Mouse (Mus musculus) brown adipose tissue, adult 24 weeks (tissue): ENCODE results near the gene Fkbp10. TPM values are rescaled to one million over a fixed set of nuclear protein-coding genes. Genes with fewer than 3 reads are reported as not detected.

Experiments
- H3K27ac ChIP-seq: fragments of 200-500 bp; replicated peaks from 2 replicates; pipeline ENCODE4 v1.5.1; 2012; ENCODE audit warnings: low read depth, mild to moderate bottlenecking, low read length
- H3K4me1 ChIP-seq: fragments of 200-500 bp; 2 replicates; pipeline ENCODE4 v1.6.1; 2012; ENCODE audit warnings: low read length, mixed read lengths; ENCODE audit not compliant: control insufficient read depth, insufficient read depth, insufficient read length
- H3K4me3 ChIP-seq: fragments of 200-500 bp; 2 replicates; pipeline ENCODE4 v1.5.1; 2012; ENCODE audit warnings: low read depth, mild to moderate bottlenecking, low read length, moderate library complexity; ENCODE audit not compliant: insufficient read depth
- polyA plus RNA-seq: library from polyadenylated mRNA; stranded (reverse); fragments of >200 nt; gene quantifications from 2 replicates; pipeline ENCODE4 v1.2.4, GENCODE M21; 2012; ENCODE audit not compliant: missing spikeins, insufficient read depth, insufficient read length

Gene Fkbp10
- polyA plus RNA-seq: 1.7 and 3.3 TPM in 2 replicates

DNA sequence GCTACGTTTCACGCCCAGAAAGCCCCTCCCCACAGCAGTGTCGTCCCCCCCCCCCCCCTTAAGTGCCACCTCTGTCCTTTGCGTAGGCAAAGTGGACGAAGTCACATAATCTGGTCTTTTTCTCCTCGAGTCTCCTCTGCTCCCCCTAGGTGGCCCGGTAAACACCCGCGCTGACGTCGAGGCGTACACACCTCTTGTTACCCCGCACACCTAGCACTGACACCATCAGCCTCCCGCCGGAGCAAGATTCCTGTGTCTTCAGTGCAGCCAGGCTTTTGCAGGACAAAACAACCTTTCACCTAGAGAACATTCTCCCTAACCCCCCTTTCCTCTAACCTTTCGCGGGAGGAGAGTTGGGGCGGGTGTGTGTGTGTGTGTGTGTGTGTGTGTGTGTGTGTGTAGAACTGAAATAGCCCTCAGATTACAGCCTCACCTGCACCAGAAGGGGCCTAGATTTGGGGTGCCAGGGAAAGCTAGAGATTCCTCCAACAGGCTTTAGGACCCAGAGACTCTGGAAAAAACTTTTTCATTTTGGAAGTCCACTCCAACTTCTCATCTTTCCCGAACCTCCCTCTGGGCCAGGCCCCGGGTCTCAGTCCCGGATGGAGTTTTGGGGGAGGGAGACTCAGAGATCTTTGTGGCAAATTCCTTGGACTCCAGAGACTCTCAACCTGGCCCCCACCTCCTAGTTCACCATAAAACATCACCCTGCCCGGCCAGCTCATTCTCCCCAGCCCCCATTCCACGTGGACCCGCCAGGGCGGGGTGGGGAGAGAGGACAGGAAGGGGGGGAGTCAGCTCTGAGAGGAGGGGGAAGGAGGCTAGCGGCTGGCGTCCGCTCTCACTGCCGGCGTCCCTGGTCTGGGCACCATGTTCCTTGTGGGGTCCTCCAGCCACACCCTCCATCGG, at the start of gene Fkbp10:
TSS of gene Fkbp10 (plus strand) at position 784 of the 909 bp plus-strand sequence.
- H3K4me3 ChIP-seq: peak within 1 kb of the TSS; percentile 77
- peak within 1 kb of the TSS; percentile 46; the same call in 1 of the 2 replicates for H3K27ac ChIP-seq
- H3K4me1 ChIP-seq: no peaks in the 10 kb centered on the region; the same call in 1 of the 2 replicates

DNA sequence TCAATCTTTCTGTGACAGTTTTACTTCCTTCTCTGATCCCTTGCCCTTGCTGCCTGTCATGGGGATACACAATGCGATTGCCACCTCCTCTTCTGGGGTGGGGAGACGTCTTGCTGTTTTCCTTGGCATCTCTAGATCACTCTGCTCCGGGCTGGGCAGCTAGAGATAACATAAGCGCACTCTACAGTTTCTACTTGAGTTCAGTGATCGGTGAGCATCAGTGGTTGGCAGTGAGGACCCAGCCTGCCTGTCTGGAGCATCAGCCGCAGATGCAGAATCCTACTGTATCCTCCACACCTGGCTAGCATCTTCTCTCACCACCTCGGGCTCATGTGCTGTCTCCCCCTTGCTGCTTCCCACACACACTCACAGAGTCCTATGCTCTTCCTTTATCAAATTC, 46.4 kb upstream of the Fkbp10 start:
- H3K27ac ChIP-seq: peak overlapping the region; percentile 16; the same call in 1 of the 2 replicates
- H3K4me3 ChIP-seq: no peak overlapping the region
- peaks cover 21% of the 10 kb centered on the region for H3K4me1 ChIP-seq

DNA sequence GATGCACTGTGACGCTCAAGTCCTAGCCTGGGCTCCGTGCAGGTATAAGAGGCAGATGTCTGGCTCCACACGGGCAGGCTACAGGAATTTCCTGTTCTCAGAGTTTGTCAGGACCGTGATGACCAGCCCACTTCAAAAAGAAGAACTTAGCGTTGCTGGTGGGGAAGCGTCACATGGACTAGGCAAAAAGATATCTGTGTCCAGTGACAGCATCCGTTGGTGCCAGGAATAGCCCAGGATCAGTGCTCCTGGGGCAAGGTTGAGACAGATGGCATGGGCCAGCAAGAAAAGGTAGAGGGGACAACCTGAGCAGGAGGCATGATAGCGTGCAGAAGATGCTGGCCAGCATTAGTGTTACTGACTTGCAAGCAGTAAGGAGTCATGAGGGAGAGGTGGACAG, 45.7 kb upstream of the Fkbp10 start:
- H3K27ac ChIP-seq: peak overlapping the region; percentile 43; the same call in 1 of the 2 replicates

DNA sequence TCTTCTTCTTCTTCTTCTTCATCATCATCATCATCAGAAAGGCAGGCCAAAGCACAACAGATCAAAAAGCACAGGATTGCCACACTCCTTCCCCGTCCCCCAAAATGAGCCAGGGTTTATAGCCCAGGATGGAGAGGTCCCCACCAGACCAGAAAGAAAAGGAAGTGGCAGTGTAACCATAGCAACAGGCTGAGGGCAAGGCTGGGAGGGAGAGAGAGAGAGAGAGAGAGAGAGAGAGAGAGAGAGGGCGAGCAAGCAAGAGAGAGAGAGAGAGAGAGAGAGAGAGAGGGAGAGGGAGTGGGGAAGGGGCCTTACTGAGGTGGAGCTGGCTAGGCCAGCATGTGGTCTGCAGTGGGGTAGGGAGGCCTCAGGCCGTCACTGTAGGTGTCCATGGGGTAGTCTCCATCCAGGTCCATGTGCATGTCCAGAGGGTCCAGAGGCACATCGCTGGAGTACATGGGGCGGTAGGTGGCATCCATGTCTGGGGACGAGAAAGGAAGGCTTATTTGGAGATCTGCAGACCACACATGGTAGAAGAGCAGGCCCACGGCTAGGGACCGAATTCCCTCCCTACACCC, 43.4 kb upstream of the Fkbp10 start:
- H3K4me1 ChIP-seq: peaks cover 25% of the 10 kb centered on the region
- H3K4me3 ChIP-seq: no peak overlapping the region
- H3K27ac ChIP-seq: peak overlapping the region; percentile 41; the same call in 1 of the 2 replicates

More for the DNA sequence above, 45.7 kb upstream of the Fkbp10 start:
- Histone ChIP-seq H3K4me1 (peaks cover 21% of the 10 kb centered on the region), H3K4me3 (no peak overlapping the region)

DNA sequence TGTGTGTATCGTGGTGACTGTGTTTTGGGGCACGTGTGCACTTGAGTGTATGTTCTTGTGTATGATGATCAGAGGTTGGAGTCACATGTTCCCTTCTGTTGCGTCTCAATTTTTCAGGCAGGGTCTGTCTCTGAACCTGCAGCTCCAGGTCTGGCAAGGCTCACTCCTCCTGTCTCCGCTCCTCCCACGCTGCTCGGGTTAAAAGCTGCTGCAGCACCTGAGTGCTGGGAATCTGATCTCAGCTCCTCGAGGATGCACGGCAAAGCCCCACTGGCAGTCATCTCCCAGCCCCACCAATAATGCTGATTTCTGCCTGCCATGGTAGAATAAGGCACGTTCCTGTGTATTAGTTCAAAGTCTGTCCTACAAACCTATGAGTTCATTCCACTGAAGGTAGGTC, 40.4 kb upstream of the Fkbp10 start:
- no peak overlapping the region for H3K4me3 ChIP-seq
- peaks cover 32% of the 10 kb centered on the region for H3K4me1 ChIP-seq
- H3K27ac ChIP-seq: peak overlapping the region; percentile 78

DNA sequence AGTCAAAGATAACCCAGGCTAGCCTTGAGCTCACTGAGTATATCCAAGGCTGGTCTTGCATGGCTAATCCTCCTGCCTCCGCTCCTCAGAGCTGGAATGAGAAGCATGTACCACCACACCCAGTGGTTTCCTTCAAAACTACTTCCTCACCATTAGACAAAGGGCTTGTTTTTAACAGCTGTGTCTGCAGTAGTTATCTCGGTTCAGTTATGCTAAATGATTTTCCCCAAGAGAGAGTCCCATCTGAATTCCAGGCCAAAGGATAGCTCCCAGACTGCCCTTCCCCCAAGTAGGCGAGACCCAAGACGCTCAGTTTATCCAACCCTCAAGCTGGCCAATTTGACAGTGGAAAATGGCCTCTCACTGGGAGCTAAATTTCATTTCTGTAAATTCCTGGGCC, 39.5 kb upstream of the Fkbp10 start:
- Histone ChIP-seq H3K27ac (peak overlapping the region; percentile 84), H3K4me1 (peaks cover 27% of the 10 kb centered on the region), H3K4me3 (no peak overlapping the region)

DNA sequence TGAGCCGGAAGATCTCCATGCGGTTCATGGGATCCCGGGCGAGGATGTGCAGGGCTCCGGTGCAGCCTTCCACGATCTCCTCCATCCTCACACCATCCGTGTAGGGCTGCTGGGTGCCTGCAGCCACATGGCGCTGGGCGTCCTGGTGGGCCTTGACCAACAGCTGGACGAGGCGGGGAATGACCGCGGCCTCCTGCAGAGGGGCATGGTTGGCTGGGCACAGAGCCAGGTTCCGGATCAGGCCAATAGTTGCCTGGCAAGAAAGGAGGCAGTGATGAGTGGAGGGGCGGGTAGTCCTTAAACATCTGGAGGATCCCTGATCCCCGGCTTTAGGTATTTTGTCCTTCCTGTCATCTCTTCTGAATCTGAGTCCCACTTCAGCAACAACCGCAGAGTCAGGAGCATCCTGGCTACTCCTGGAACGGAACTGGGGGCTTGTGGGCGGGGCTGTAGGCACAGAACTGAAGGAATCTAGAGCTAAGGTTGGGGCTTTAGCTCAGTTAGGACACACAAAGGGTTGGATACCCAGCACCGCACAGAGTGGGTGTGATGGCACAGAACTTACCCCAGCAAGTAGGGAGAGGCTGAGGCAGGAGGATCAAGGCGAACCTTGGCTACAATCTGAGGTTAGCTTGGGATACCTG, 38.6 kb upstream of the Fkbp10 start:
- Histone ChIP-seq H3K4me3 (no peak overlapping the region), H3K27ac (peak overlapping the region; percentile 84), H3K4me1 (peaks cover 27% of the 10 kb centered on the region)

DNA sequence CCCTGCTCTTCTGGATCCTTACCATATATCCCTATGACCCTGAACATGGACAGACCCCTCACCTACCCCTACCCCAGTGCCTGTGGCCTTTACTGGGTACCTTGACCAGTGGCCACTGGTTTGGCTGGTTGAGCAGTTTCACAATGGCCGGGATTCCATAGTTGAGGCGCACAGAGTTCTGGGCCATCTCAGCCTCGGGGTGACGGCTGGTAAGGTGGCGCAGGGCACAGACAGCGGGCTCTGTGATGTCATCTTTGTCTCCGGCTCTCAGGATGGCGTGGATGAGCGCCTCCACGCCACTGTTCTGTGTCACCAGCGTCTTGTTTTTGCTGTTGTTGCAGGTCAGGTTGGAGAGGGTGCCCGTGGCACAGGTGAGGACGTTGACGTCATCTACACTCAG, 37.5 kb upstream of the Fkbp10 start:
- H3K4me3 ChIP-seq: no peak overlapping the region
- H3K27ac ChIP-seq: peak overlapping the region; percentile 35; the same call in 1 of the 2 replicates
- H3K4me1 ChIP-seq: peaks cover 24% of the 10 kb centered on the region

DNA sequence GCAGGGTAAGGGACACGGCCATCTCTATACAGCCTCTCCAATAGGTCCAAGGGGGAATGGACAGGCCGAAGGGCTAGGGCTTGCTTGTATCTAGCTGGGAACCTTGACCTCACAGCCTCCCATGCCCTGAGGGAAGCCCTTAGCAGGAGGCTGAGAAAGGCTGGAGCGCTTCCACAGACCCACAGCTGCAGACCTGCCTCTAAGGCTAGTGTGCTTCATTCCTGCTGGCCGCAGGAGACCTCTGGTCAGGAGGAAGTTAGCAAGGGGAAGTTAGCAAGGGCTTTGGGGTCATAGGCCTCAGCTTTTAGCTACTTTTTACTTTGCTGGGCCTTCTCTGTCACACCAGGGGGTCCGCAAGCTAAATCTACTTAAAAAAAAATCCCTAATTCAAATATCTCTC, 37.1 kb upstream of the Fkbp10 start:
- Histone ChIP-seq H3K27ac (peak overlapping the region; percentile 35; the same call in 1 of the 2 replicates), H3K4me3 (no peak overlapping the region)

DNA sequence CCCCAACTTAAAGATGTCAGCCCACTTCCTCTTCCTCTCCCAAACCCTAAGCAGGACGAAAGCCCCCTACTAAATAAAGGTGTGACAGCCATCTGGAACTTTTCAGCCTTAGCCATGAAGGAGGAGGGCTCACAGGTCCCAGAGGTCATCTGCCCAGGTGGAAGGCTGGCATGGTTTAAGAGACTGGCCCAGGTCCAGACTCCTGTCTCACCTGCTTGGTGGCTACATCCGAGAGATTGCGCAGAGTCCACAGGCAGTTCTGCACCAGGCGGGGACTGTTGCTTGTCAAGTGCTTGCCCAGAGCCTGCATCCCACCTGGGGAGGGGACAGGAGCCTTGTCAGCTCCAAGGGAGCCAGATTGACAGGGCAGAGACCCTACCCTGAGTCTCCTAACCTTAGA, 36.2 kb upstream of the Fkbp10 start:
- no peak overlapping the region for H3K4me3 ChIP-seq
- peaks cover 24% of the 10 kb centered on the region for H3K4me1 ChIP-seq
- H3K27ac ChIP-seq: peak overlapping the region; percentile 35; the same call in 1 of the 2 replicates

More for the DNA sequence above, 37.1 kb upstream of the Fkbp10 start:
- H3K4me1 ChIP-seq: peaks cover 24% of the 10 kb centered on the region

DNA sequence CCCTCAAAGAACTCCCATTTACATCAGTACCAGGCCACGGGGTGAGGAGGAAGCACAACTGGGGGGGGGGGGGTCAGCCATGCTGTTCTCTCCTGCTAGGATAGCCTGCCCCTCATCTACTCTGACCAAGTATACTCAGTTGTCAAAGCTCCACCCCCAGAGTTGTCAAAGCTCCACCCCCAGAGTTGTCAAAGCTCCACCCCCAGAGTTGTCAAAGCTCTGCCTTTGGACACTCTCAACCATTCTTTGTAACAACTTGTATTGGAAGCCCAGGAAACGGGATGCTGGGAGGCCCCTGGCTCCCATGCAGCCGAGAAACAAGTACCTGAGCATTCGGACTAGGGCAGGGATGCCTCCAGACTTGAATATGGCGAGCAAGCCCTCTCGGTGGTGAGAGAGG, 32.8 kb upstream of the Fkbp10 start:
- Histone ChIP-seq H3K4me3 (no peak overlapping the region), H3K4me1 (peaks cover 22% of the 10 kb centered on the region), H3K27ac (no peak overlapping the region)

DNA sequence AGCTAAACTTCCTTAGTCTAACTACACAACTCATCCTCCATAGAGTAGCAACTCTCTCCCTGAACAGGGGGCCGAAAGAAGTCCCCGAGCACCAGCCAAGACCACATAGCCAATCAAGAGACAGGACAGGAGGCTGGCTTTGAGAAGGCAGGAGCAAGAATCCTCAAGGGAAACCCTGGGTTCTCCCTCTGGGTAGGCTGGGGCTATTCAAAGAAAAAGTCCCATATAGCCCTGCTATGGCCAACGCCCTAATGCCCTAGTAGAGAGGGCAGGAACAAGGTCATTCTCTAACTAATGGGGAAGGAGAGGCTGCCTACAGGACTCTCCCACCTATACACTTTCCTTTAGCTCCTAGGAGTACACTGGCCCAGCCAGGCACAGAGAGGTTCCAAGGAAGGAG, 30.5 kb upstream of the Fkbp10 start:
- Histone ChIP-seq H3K4me3 (no peak overlapping the region), H3K4me1 (peaks cover 18% of the 10 kb centered on the region), H3K27ac (peak overlapping the region; percentile 25; the same call in 1 of the 2 replicates)

DNA sequence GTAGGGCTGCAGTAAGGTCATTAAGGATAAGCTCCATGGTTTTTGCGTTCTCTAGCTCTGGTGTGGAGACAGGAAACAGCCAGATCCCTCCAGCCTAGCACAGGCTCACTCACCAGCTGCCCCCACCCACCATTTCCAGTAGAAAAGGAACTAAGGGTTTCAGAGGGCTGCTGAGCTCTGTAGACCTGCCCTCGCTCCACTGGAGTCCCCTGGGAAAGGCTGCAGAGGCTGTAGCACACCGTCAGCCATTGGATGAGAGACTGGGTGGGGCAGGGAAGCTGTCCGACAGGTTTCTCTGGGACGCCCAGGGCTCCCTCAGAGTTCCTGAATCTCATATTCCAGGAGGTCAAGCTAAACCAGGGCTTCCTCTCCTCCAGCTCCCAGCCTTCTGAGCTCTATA, 28.9 kb upstream of the Fkbp10 start:
- 0 out of 2 replicates have a peak overlapping the region, but pooled peaks have one; percentile 13 for H3K4me3 ChIP-seq
- peaks cover 18% of the 10 kb centered on the region for H3K4me1 ChIP-seq
- peak overlapping the region; percentile 82 for H3K27ac ChIP-seq

DNA sequence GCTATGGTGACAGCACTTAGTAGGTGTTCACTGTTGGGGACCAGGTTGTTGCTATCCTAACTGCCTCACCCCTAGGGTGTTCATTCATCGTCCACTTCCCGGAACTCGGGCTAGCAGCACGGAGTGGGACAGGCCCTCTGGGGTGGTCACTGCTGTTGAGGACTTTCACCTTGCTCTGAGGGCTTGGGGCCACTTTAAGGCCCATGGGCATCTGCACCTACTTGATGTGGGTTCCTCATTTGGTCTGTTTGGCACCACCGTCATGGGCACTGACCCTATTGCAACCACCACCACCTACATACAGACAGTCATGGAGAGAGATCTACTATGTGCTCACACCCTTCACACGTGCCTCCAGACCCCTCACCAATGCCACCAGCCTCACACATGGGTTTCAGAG, 28.4 kb upstream of the Fkbp10 start:
- Histone ChIP-seq H3K4me3 (peak overlapping the region; percentile 13), H3K4me1 (peaks cover 21% of the 10 kb centered on the region), H3K27ac (peak overlapping the region; percentile 82)
